Mouse (Mus musculus): ENCODE results near the gene Olfr697. TPM values are rescaled to one million over a fixed set of nuclear protein-coding genes. Genes with fewer than 3 reads are reported as not detected.

Gene Olfr697
- polyA plus RNA-seq, 1 experiment from 2014 or later: not detected

Other genes with a start within 250 kb of the Olfr697 start
- gene Olfr693, start 61.9 kb downstream of the Olfr697 start, polyA plus RNA-seq (2018): not detected in 3 replicates
- gene Olfr694, start 50.6 kb downstream of the Olfr697 start, polyA plus RNA-seq (2018): not detected in 3 replicates
- not detected in 3 replicates for gene Olfr695, start 26.0 kb downstream of the Olfr697 start, polyA plus RNA-seq (2018)
- not detected in 3 replicates for gene Olfr698, start 13.0 kb upstream of the Olfr697 start, polyA plus RNA-seq (2018)
- gene Olfr699, start 50.8 kb upstream of the Olfr697 start, polyA plus RNA-seq (2018): not detected in 3 replicates
- not detected in 3 replicates for gene Olfr700, start 66.4 kb upstream of the Olfr697 start, polyA plus RNA-seq (2018)
- gene Olfr701, start 71.7 kb upstream of the Olfr697 start, polyA plus RNA-seq (2018): not detected in 3 replicates
- not detected in 3 replicates for gene Olfr702, start 91.5 kb upstream of the Olfr697 start, polyA plus RNA-seq (2018)
- not detected in 3 replicates for gene Olfr703, start 100.9 kb upstream of the Olfr697 start, polyA plus RNA-seq (2018)
- gene Olfr704, start 120.7 kb upstream of the Olfr697 start, polyA plus RNA-seq (2018): not detected in 3 replicates
- gene Olfr705, start 134.4 kb upstream of the Olfr697 start, polyA plus RNA-seq (2018): not detected in 3 replicates
- gene Olfr706, start 145.7 kb upstream of the Olfr697 start, polyA plus RNA-seq (2018): not detected in 3 replicates
- not detected in 3 replicates for gene Olfr707, start 158.8 kb upstream of the Olfr697 start, polyA plus RNA-seq (2018)
- not detected in 3 replicates for gene Olfr1532-ps1, start 165.6 kb upstream of the Olfr697 start, polyA plus RNA-seq (2018)
- gene Olfr709-ps1, start 189.8 kb upstream of the Olfr697 start, polyA plus RNA-seq (2018): not detected in 3 replicates
- gene Olfr710, start 205.9 kb upstream of the Olfr697 start, polyA plus RNA-seq (2018): not detected in 3 replicates
- not detected in 3 replicates for gene Olfr6, start 221.5 kb upstream of the Olfr697 start, polyA plus RNA-seq (2018)
- not detected in 3 replicates for gene Olfr711, start 233.0 kb upstream of the Olfr697 start, polyA plus RNA-seq (2018)

All from macrophage (primary cell).